Mouse (Mus musculus) adrenal gland (tissue): ENCODE results near the gene Srrm1.
"Not testable (repeated sequence)": the region's sequence is repeated elsewhere in the genome, so short reads cannot be mapped to it uniquely, and the experiment has no call there.

Experiments
- intact Hi-C: fragments of 180-260 bp; cut with DNase I; formaldehyde crosslinking; loops from one replicate; pipeline ENCODE4 v1.15.1; 2025

Gene Srrm1

GRCm38 (mm10) chr4:135306533-135306932 lies 46.6 kb downstream of the Srrm1 start:
- intact Hi-C loops = no loop called here

- intact Hi-C loops = no loop called here
Observed at GRCm38 (mm10) chr4:135302261-135302660, 50.9 kb downstream of the Srrm1 start.

DNA sequence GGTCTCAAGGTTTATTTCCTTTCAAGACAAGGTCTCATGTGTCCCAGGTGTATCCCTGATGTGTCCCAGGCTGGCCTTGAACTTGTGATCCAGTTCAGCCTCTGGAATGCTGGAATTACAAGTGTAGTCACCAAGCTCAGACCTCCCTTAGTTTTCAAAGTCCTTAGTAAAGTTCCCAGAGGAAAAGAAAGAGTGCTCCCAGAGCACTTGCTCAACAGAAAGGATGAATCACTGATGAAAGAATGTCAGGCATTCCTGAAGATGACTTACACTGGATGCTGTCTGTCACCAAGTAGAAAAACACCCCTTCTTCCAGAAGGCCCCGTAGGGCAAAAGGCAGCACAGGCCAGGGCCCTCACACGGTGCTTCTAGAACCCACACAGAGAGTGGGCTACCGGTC lies 52.0 kb downstream of the Srrm1 start:
- intact Hi-C loops = no loop called here

GRCm38 (mm10) chr4:135300248-135301041 lies 52.7 kb downstream of the Srrm1 start:
- intact Hi-C loops = no loop called here

GRCm38 (mm10) chr4:135298680-135299079 lies 54.4 kb downstream of the Srrm1 start:
- intact Hi-C loops = no loop called here

- intact Hi-C loops = no loop called here
Observed at GRCm38 (mm10) chr4:135297931-135298546, 55.1 kb downstream of the Srrm1 start.

GRCm38 (mm10) chr4:135297146-135297545 lies 56.0 kb downstream of the Srrm1 start:
- intact Hi-C loops = no loop called here

DNA sequence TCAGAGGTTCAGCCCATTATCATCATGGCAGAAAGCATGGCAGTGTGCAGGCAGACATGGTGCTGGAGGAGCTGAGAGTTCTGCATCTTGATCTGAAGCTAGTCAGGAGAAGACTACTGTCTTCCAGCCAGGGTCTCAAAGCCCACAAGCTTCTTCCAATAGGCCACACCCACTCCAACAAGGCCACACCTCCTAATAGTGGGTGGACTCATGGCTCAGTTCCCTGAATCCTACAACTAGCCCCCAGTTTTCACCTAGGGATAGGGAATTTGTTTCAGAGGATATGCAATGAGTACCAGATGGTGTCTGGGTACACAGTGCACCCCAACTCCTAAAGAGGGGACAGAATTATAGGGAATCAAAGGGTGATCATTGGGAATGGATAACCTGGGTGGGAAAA lies 56.6 kb downstream of the Srrm1 start:
- intact Hi-C loops = no loop called here

DNA sequence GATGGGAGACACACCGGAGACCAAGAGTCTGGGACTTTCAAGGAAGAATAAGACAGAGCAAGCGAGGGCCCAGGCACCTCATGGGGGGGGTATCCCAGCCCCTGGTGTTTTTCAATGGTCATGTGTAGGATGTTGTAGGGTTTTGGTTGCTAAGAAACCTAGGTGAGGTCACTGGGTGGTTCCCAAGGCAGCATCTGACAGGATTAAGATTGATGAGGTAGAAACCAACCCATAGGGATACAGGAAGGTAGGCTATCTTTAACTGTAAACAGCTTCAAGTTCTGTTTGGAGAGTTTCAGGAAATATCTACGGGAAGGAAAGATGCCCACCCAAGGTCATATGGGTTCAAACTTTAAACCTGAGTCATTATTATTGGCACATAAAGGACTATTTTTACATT lies 59.3 kb downstream of the Srrm1 start:
- intact Hi-C loops = no loop called here

DNA sequence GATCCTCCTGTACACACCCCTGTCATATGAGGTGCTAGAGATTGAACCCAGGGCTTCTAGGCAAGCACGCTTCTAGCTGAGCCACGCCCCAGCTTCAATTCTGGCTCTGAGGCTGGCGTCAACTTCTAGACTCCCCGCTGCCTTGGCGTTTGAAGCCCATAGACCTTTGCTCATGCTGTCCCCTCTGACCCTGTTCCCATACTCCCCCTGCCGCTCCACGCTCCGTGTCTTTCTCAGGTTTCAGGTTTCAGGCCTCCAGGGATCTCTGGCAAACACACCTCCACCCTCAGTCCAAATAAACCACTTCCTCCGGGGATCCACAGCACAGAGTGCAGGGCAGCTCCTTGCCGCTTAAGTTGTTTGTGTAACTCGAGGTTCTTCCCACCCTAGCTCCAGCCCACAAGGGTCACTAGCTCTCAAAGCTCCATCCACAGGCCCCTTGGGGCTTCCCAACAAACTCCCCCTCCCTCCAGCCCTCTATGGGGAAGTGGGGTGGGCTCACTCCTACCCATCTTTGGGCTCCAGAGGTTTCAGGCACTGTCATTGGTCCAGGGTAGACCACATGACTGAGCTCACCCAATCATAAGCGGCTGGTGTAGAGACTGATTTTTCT lies 60.5 kb downstream of the Srrm1 start:
- intact Hi-C loops = no loop called here

DNA sequence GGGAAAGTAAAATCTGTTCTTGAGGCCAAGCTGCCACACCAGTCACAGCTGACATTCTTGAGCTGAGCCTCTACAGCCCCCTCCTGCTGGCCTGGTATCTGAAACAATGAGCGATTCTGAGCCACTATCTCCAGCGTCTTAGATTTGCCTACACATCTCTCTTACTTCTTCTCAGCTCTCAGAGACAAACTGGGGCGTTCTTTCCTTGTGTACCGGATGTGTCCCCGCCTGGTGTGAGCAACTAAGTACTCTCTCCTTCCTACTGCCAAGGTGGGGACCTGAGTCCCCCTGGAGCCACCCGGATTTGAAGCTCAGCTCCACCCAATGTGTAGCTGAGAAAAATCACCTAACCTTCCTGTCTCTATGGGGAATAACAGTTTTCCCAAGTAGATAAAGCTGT lies 61.3 kb downstream of the Srrm1 start:
- intact Hi-C loops = no loop called here

GRCm38 (mm10) chr4:135291199-135291598 lies 61.9 kb downstream of the Srrm1 start:
- intact Hi-C loops = no loop called here

- intact Hi-C loops = no loop called here
Observed at GRCm38 (mm10) chr4:135287975-135288374, 65.1 kb downstream of the Srrm1 start.

- intact Hi-C loops = no loop called here
Observed at GRCm38 (mm10) chr4:135286833-135287395, 66.2 kb downstream of the Srrm1 start.

DNA sequence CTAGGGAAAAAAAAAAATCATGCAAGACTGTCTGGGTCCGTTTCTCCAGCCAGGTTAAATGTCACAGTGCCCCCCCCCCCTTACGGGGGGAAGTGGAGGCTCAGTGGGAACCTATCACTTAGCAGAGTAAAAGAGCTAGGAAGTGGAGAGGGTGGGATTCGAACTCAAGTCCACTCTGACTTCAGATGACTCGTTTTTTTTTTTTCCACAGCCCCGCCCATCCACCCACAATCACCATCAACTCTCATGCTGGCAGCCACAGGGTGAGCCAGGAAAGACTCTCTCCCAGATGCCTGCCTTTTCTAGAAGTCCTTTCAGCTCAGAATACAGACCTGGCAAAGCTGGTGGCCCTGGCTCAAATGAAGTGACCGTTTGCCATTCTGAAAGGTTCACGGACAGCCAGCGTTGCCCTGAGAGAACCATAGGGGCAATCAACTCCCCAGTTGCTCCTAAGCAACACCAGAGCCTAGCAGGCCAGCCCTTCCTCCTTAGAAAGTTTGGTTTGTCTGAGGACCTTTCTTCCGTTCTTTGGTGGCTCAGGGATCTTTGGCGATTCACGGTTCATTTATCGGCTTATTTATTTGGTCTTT lies 67.0 kb downstream of the Srrm1 start:
- intact Hi-C loops = no loop called here

DNA sequence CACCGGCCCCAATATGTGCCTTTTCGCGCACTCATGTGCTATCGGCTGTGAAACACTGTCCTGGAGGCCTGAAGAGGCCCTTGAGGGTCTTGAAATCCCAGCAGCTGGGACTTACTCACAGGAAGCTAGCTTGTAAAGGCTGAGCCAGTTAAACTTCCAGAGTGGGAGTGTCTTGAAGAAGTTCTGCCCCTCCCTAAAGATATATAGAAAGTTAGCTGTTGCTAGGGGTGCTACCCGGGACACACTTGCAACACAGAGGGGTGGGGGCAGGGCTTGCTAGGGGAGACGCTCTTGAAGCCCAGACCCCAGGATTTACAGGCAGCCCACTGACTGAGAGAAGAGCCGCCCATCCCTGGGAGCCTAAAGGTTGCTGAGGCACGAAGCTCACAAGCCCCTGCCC lies 67.7 kb downstream of the Srrm1 start:
- intact Hi-C loops = no loop called here

- intact Hi-C loops = no loop called here
Observed at GRCm38 (mm10) chr4:135283875-135284274, 69.2 kb downstream of the Srrm1 start.

GRCm38 (mm10) chr4:135283417-135283816 lies 69.7 kb downstream of the Srrm1 start:
- intact Hi-C loops = no loop called here

DNA sequence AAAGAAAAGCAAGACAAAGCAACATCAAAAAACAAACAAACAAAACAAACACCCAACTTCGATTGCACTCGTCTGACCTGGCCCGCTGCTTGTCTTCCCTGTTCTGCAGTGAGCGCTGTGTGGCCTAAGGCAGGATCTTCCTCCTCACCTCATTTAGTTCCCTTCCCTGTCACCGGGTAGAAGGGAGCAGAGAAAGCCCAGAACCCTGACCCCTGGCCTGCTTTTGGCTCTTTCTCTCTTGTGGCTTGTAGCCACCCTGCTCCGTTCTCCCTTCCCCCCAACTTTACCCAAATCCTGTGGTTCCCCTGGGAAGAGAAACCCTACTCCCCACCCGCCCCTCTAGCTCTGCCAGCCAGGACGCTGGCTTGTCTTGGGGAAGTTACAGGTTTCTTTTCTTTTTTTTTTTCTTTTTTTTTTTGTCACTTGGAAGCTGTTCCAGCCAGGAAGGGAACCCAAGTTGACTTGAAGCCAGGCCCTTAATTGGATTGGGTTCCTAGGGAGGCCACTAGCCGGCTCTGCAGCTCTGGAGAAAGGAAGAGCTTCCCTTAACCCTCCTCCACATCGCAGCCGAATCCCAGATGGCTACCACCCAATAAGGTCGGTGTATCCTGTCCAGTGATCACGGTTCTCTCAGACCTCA lies 70.3 kb downstream of the Srrm1 start:
- intact Hi-C loops = no loop called here

- intact Hi-C loops = not testable (repeated sequence)
Observed at GRCm38 (mm10) chr4:135280016-135280415, 73.1 kb downstream of the Srrm1 start.

DNA sequence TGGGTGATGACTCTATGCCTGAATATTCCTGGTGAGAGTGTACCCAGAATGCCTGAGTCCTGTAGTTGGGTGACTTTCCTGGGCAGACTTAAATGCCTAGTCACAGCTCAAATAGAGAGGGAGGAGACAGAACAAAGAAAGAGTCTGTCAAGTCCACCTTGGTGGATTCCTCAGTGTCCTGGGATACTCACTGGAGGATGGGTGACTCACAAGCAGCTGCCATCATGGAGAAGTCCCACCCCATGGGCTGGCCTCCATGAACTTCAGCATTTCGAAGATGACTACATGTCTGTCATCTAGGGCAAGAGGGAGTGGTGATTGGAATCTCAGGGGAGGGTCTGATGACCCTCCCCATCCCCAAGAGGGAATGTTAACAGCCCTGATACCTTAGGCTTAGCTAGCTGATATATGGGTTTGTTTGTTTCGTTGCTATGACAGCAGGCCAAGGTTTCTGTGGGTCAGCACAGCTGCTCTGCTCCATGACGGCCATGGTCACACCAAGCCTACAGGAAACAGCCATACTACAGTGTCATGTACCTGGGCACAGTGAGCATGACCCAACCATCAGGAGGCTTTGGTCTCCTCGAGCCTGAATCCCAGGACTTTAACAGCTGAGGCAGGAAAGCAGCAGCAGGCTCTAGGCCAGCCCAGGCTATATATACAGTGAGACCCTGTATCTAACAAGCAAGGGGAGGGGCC lies 76.3 kb downstream of the Srrm1 start:
- intact Hi-C loops = no loop called here
